Mouse (Mus musculus) embryonic fibroblast, embryonic 13.5 days (primary cell): Measurements from ENCODE around the gene Pde4d.

Experiments
- CTCF ChIP-seq: IDR thresholded peaks from 2 replicates; pipeline ENCODE4 v1.5.1; 2011; ENCODE audit warnings: mild to moderate bottlenecking, control low read depth, low read length, moderate library complexity, borderline replicate concordance; ENCODE audit not compliant: insufficient read depth
- POLR2A ChIP-seq: IDR thresholded peaks from 2 replicates; pipeline ENCODE4 v1.6.1; 2011; ENCODE audit warnings: low read depth, mild to moderate bottlenecking, control low read depth, low read length, moderate library complexity

DNA sequence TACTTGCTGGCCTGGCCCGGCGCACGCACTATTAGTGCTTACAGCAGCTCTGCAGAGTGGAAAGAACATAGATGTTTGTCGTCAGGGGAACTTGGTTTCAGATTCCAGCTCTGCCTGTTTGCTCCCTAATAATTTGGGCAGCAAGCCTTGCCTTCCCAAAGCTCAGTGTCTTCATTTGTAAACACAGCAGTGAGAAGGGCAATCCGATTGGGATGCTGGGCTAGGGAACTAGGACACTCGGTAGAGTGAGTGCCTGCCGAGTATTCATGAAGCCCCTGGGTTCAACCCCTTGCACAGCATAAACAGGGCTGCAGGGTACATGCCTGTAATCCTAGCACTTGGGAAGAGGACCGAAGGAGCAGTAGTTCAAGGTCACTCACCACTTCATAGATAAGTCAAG lies 1459.4 kb downstream of the Pde4d start:
- TF ChIP-seq CTCF (no peak), POLR2A (no peak)
